Mouse (Mus musculus) neural tube, embryonic 12.5 days (tissue): ENCODE results near the gene Ppm1h. TPM values are rescaled to one million over a fixed set of nuclear protein-coding genes. Genes with fewer than 3 reads are reported as not detected.

Source experiments
- ATAC-seq: fragments of 200-750 bp; cut with Nextera tagmentation; 2 replicates; pipeline ENCODE4 v1.8.0; 2017; ENCODE audit warnings: low read depth, mild to moderate bottlenecking, moderate TSS enrichment, moderate library complexity; ENCODE audit not compliant: low FRiP score
- H3K27ac ChIP-seq: fragments of 300-500 bp; sonication (generic); 2 replicates; pipeline ENCODE4 v1.5.1; 2016
- H3K27me3 ChIP-seq: fragments of 300-500 bp; sonication (generic); replicated peaks from 2 replicates; pipeline ENCODE4 v1.6.1; 2016; ENCODE audit warnings: mild to moderate bottlenecking
- H3K36me3 ChIP-seq: fragments of 300-500 bp; sonication (generic); 2 replicates; pipeline ENCODE4 v1.6.1; 2016; ENCODE audit warnings: mild to moderate bottlenecking
- H3K4me1 ChIP-seq: fragments of 300-500 bp; sonication (generic); 2 replicates; pipeline ENCODE4 v1.6.1; 2016
- H3K4me2 ChIP-seq: fragments of 300-500 bp; sonication (generic); replicated peaks from 2 replicates; pipeline ENCODE4 v1.6.1; 2016; ENCODE audit warnings: mild to moderate bottlenecking
- H3K4me3 ChIP-seq: fragments of 300-500 bp; sonication (generic); 2 replicates; pipeline ENCODE4 v1.5.1; 2016
- H3K9ac ChIP-seq: fragments of 300-500 bp; sonication (generic); 2 replicates; pipeline ENCODE4 v1.6.1; 2016; ENCODE audit warnings: mild to moderate bottlenecking
- H3K9me3 ChIP-seq: fragments of 300-500 bp; sonication (generic); 2 replicates; pipeline ENCODE4 v1.6.1; 2016; ENCODE audit warnings: mild to moderate bottlenecking
- WGBS: fragments of 180-500 bp; shearing (Covaris S2); methylation state at CpG from one replicate; pipeline ENCODE4 v1.1.7; 2016; 5-methylcytosine and 5-hydroxymethylcytosine counted together
- polyA plus RNA-seq: library from polyadenylated mRNA; unstranded; fragments of >200 nt; fragmentation: Nextera tagmentation; extraction: Ambion mirVana; gene quantifications from 2 replicates; pipeline ENCODE4 v1.2.1, GENCODE M21; 2016

The Ppm1h gene
- 18.4 and 20.5 TPM in 2 replicates for polyA plus RNA-seq

GRCm38 (mm10) chr10:122678541-122679436, at the start of gene Ppm1h:
Gene Ppm1h (plus strand): TSS chr10:122678762.
- Histone ChIP-seq H3K4me3 (peak within 1 kb of the TSS; percentile 86), H3K4me2 (peak within 1 kb of the TSS; percentile 96), H3K9me3 (no peaks in the 10 kb centered on the region), H3K9ac (peak within 1 kb of the TSS; percentile 92), H3K4me1 (peaks cover 17% of the 10 kb centered on the region), H3K27me3 (no peaks in the 10 kb centered on the region; the same call in none of the 2 replicates), H3K36me3 (no peaks in the 10 kb centered on the region), H3K27ac (peak within 1 kb of the TSS; percentile 72)
- under 1% methylated on average over 94 of the region's 94 CpGs for WGBS
- peak; percentile 86 for ATAC-seq

- 74% methylated on average over 4 of the region's 4 CpGs for WGBS
- Histone ChIP-seq H3K4me1 (no peaks in the 10 kb centered on the region), H3K4me2 (no peak overlapping the region), H3K4me3 (no peak overlapping the region), H3K9me3 (no peaks in the 10 kb centered on the region), H3K9ac (no peak overlapping the region), H3K27me3 (no peaks in the 10 kb centered on the region), H3K36me3 (no peaks in the 10 kb centered on the region), H3K27ac (no peak overlapping the region)
- ATAC-seq: no peak
Measured at GRCm38 (mm10) chr10:122629003-122629402, 49.6 kb upstream of the Ppm1h start.

- Histone ChIP-seq H3K9me3 (no peaks in the 10 kb centered on the region), H3K9ac (no peak overlapping the region), H3K27me3 (no peaks in the 10 kb centered on the region), H3K27ac (no peak overlapping the region), H3K4me2 (no peak overlapping the region), H3K4me3 (no peak overlapping the region), H3K4me1 (no peaks in the 10 kb centered on the region), H3K36me3 (no peaks in the 10 kb centered on the region)
- 92% methylated on average over 4 of the region's 4 CpGs for WGBS
- ATAC-seq: no peak
Measured at GRCm38 (mm10) chr10:122639879-122640278, 38.7 kb upstream of the Ppm1h start.

DNA sequence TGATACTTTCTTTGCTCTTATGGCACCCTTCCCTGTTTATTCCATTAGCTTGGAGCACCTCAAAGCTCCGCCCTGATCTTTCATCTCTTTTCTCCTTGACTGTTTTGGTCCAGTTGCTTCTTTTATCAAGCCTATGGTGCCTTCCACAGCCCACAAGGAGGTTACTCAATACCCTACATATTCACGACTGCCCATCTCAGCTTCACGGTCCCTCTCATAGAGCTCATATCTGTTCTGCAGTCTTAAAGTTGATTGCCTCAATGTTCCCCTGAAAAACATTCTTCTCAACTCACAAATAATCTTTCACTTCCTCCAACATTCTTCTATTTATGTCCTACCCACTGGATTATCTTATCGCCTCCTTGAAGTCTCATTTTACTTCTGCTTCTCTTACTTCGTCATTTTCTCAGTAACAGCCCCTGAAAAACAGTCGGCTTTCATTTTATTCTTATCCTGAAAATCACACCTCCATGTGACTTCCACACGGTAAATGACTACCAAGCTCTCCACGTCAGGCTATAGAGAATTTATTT, 37.2 kb upstream of the Ppm1h start:
- WGBS: 92% methylated on average over 8 of the region's 8 CpGs
- Histone ChIP-seq H3K4me1 (no peaks in the 10 kb centered on the region), H3K9me3 (no peaks in the 10 kb centered on the region), H3K27ac (no peak overlapping the region), H3K4me3 (no peak overlapping the region), H3K9ac (no peak overlapping the region), H3K4me2 (no peak overlapping the region), H3K27me3 (no peaks in the 10 kb centered on the region), H3K36me3 (no peaks in the 10 kb centered on the region)
- no peak for ATAC-seq

DNA sequence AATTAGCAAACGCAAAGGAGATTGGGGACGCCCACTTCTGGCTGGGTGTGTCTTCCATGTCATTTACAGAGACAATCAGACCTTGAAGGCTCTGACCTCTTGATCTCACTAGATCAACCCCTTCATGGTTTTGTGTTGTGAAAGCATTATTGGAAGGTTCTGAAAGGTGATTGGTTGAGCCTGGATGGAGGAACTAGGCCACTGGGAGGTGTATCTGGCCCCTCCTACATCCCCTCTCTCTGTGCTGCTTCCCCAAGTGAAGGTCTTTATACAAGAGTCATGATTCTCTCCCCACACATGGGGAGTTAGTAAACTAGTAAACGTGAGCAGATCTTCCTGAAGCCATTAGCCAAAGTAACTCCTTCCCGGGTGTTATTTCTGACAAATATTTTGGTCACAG, 36.4 kb upstream of the Ppm1h start:
- ATAC-seq: no peak
- Histone ChIP-seq H3K27ac (no peak overlapping the region), H3K4me2 (no peak overlapping the region), H3K36me3 (no peaks in the 10 kb centered on the region), H3K4me1 (no peaks in the 10 kb centered on the region), H3K4me3 (no peak overlapping the region), H3K9ac (no peak overlapping the region), H3K9me3 (no peaks in the 10 kb centered on the region), H3K27me3 (no peaks in the 10 kb centered on the region)
- WGBS: 84% methylated on average over 4 of the region's 4 CpGs

DNA sequence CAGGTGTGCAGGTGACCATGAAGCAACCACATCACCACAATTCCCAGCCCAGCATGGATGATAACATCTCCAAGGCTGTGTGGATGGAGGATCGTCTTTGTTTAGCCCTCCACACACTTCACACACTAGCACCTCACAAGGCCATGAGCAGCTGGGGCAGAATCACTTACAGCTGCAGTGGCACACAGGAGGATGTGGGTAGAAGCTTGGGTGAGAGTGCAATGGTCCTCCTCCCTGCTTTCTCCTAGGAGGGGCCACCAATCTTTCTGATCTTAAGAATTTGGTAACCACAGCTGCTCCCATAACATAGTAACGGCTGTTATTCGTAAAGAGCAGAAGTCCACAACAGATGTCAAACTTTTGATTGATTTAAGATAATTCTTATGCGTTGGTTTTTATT, 26.6 kb upstream of the Ppm1h start:
- H3K27ac ChIP-seq: no peak overlapping the region
- H3K4me2 ChIP-seq: no peak overlapping the region
- H3K9ac ChIP-seq: no peak overlapping the region
- no peaks in the 10 kb centered on the region for H3K27me3 ChIP-seq
- no peaks in the 10 kb centered on the region for H3K36me3 ChIP-seq
- ATAC-seq: no peak
- 89% methylated on average over 4 of the region's 4 CpGs for WGBS
- H3K4me3 ChIP-seq: no peak overlapping the region
- H3K4me1 ChIP-seq: no peaks in the 10 kb centered on the region
- no peaks in the 10 kb centered on the region for H3K9me3 ChIP-seq

GRCm38 (mm10) chr10:122652578-122652977, 26.0 kb upstream of the Ppm1h start:
- Histone ChIP-seq H3K4me2 (no peak overlapping the region), H3K27ac (no peak overlapping the region), H3K27me3 (no peaks in the 10 kb centered on the region), H3K4me1 (no peaks in the 10 kb centered on the region), H3K36me3 (no peaks in the 10 kb centered on the region), H3K9me3 (no peaks in the 10 kb centered on the region), H3K9ac (no peak overlapping the region), H3K4me3 (no peak overlapping the region)
- ATAC-seq: no peak
- WGBS: 97% methylated on average over 1 of the region's 1 CpGs

GRCm38 (mm10) chr10:122665652-122666051, 12.9 kb upstream of the Ppm1h start:
- WGBS: 91% methylated on average over 1 of the region's 1 CpGs
- ATAC-seq: no peak

GRCm38 (mm10) chr10:122671253-122671652, 7.3 kb upstream of the Ppm1h start:
- H3K36me3 ChIP-seq: no peaks in the 10 kb centered on the region
- H3K27me3 ChIP-seq: no peaks in the 10 kb centered on the region
- H3K27ac ChIP-seq: no peak overlapping the region
- no peaks in the 10 kb centered on the region for H3K9me3 ChIP-seq
- no peaks in the 10 kb centered on the region for H3K4me1 ChIP-seq
- no peak for ATAC-seq
- H3K9ac ChIP-seq: no peak overlapping the region
- no peak overlapping the region for H3K4me3 ChIP-seq
- 83% methylated on average over 2 of the region's 2 CpGs for WGBS
- no peak overlapping the region for H3K4me2 ChIP-seq

More at GRCm38 (mm10) chr10:122665652-122666051, 12.9 kb upstream of the Ppm1h start:
- H3K27ac ChIP-seq: no peak overlapping the region
- no peaks in the 10 kb centered on the region for H3K4me1 ChIP-seq
- H3K4me2 ChIP-seq: no peak overlapping the region
- H3K36me3 ChIP-seq: no peaks in the 10 kb centered on the region
- H3K9me3 ChIP-seq: no peaks in the 10 kb centered on the region
- H3K4me3 ChIP-seq: no peak overlapping the region
- no peak overlapping the region for H3K9ac ChIP-seq
- no peaks in the 10 kb centered on the region for H3K27me3 ChIP-seq

DNA sequence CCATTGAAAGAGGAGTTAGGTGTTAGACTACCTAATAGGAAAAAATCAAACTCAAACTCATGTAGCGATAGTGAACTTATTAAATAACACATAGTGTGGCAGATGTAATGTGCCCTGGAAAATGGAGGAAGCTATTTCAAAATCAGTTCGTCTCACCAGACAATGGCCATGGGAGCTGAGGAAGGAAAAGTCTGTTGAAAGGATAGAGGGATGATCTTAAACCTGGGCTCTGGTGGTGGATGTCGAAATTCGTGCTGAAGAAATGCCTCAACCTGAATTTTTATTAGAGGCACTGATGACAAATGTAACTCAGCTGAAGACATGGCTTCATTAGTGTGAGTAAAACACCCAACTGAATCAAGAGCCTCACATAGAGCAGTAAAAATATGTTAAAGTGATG, 6.5 kb upstream of the Ppm1h start:
- Histone ChIP-seq H3K4me3 (no peak overlapping the region), H3K9me3 (no peaks in the 10 kb centered on the region), H3K4me2 (no peak overlapping the region), H3K4me1 (no peaks in the 10 kb centered on the region), H3K36me3 (no peaks in the 10 kb centered on the region), H3K27me3 (no peaks in the 10 kb centered on the region), H3K9ac (no peak overlapping the region), H3K27ac (no peak overlapping the region)
- WGBS: 90% methylated on average over 4 of the region's 4 CpGs
- ATAC-seq: no peak

DNA sequence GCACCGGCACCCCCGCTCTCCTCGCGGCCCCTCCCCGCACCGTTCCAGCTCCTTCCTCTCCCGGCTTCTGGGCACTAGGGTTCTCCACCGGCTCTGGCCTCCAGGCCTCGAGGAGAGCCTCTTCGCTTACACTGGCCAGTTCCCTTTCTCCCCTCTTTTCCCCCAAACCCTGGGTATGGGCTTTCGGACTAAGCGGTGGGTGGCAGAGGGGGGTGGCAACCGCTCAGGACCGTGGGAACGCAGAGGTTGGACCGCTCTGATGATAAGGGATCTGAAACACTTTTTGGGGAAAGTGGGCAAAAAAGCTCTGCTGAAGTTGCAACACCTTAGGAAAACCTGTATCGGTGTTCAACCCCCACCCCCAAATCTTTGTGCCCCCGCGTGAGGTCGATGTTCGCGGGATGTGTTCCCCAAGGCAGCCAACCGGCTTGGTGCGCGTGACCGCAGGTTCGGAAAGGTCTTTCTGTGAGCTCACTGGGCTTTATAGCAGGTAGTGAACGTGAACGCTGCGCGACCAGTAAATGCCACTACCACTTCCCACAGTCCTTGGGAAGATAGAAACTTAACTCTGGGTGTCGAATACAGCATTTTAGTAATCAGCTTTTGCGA, 979 bp downstream of the Ppm1h start:
- no peak for ATAC-seq
- H3K27ac ChIP-seq: peak overlapping the region; percentile 72; the same call in 1 of the 2 replicates
- under 1% methylated on average over 33 of the region's 33 CpGs for WGBS

DNA sequence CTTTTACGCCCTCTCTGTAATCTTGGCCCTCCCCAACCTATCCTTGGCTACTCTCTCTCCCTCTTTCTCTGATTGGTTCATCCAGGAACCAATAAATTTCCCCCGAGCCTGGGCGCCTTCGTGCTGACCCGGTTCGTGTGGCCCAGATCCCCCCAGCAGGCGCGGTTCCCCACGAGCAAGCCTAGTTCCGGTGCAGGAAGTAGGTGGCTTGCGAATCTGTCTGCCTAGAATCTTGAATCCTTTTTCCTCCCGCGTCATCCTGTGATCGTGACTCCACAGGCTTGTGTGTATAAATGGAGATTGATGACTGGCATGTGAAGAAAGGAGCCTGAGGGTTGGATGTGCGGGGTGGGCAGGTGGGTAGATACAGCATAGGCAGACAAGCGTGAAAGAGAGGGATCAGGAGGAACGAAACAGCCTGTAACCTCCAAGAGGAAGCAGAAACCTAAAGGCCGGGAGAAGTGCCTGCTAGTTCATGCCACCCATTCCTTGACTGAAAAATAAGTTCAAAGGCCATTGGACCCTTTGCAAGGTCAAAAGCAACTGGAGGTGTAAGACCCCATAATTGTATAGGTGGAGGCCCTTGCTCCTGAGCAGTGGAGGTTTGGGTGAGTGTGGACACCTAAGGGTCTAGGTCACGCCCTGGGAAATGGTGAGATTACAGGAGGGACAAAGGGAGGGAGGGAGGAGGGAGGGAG, 2.0 kb downstream of the Ppm1h start:
- ATAC-seq: peak; percentile 35; the same call in 1 of the 2 replicates
- Histone ChIP-seq H3K4me3 (peak overlapping the region; percentile 86), H3K9me3 (no peaks in the 10 kb centered on the region), H3K27me3 (no peaks in the 10 kb centered on the region; the same call in none of the 2 replicates), H3K36me3 (no peaks in the 10 kb centered on the region), H3K27ac (no peak overlapping the region), H3K4me2 (peak overlapping the region; percentile 96), H3K4me1 (peaks cover 17% of the 10 kb centered on the region), H3K9ac (peak overlapping the region; percentile 51)
- WGBS: 3% methylated on average over 19 of the region's 19 CpGs

More for the DNA sequence above, 979 bp downstream of the Ppm1h start:
- Histone ChIP-seq H3K27me3 (no peaks in the 10 kb centered on the region; the same call in none of the 2 replicates), H3K4me2 (peak overlapping the region; percentile 96), H3K4me1 (peaks cover 17% of the 10 kb centered on the region), H3K4me3 (peak overlapping the region; percentile 86), H3K9ac (peak overlapping the region; percentile 92), H3K36me3 (no peaks in the 10 kb centered on the region), H3K9me3 (no peaks in the 10 kb centered on the region)
